Mouse (Mus musculus) NIH3T3 (cell line): Measurements from ENCODE around the gene Dync1li1.

Source experiments
- DNase-seq: peaks from one replicate; pipeline ENCODE4 v3.0.0-alpha.2; 2012; ENCODE audit warnings: low read depth

Gene Dync1li1

DNA sequence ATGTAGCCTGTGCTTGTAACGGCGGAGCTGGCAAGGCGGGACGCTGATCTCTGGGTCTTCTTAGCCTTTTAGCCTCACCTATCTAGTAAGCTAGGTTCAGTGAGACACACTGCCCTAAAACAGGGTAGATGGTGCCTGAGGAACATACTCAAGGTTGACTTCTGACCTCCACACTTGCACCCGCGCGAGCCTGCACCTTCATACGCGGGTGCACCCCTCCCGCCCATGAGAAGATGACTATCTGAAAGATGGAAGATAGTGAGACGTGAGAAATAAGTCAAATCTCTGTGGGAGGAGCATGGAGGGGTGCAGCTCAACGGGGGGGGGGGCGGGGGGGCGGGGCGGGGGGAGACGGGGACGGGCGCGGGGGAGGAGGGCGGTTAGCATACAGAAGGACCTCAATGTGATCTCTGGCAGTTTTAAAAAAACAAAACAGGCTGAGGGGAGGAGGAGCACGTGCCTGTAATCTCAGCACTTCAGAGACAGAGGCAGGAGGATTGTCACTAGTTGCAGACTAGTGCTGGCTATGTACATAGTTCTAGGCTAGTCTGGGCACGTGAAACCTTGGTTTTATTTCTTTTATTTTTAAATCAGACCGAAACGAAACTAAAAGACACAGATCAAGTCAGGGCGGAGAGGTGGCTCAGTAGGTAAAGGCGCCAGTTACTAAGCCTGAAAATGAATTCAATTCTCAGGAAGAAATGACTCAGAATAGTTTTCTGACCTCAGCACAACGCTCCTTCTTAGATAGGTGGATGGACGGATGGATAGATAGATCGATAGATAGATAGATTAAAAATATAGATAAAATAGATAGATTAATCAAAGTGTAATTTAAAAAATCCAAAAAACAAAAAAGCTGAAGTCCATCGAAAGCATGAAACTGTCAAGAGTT, 41.6 kb downstream of the Dync1li1 start:
- DNase-seq, result no peak

DNA sequence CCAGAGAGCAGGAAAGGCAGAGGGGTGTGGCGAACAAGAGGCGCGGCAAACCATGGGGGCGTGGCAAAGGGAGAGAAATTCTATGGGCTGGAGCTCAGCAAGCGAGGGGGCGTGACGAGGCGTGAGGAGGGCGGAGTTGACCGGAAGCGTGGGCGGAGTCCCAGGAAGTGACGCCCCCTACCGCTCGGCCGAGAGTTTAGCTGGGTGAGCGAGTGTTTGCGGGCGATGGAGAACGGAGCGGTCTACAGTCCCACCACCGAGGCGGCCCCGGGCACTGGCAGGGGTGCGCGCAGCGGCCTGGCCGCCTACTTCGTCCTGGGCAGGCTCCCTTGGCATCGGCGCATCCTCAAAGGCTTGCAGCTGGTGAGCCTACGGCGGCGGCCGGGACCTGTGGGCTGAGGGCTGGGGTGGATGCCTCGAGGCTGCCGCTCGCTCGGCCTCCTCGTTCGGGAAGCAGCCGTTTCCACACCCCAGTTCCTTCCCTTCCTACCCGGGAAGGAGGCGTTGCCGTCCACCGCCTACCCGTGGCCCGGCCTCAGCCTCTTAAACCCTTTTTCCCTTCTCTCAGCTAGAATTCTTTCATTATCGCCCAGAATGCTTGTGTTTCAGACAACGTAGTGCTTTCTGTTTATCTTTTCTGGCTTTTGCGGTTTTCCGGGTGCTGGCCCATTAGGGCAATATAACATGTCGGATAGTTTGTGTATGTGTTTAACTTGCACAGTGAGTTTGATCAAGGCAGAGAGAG, 42.6 kb downstream of the Dync1li1 start, which contains the start of gene Cmtm6:
Gene Cmtm6, plus strand, starts transcription at position 106 of the 745 bp plus-strand sequence.
- peak; percentile 97 for DNase-seq

DNA sequence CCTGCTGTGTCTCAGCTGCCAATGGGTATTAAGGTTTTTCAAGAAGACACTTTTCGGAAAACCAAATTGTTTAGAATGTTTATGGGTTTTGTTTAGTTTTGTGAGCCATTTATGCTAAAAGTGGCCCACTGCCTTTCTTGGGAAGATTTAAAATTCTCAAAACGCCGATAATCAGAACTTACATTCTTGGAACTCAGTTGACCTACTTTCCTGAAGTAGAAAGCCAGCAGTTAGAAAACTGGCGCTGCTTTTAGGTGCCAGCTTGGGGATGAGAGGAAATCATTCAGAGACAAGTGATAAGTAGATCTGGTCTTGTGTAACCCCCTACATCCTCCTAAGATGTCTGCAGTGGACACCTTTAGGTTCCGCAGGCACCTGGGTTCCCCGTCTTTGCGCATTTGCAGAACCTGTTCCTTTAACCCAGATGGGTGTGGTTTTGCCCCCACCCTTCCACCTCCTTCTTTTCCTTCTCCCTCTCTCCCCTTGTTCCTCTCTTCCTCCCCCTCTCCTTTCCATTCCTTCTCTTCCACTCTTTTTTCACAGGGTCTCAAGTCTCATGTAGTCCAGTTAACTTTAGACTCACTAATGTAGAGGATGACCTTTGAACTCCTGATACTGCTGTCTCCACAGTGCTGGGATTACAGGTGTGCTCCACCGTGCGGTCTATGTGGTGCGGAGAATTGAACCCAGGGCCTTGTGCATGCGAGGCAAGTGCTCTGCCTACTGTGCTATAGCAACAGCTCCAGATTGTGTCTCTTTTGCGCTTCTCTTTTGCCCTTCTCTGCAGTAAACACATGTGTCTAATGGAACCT, 43.5 kb downstream of the Dync1li1 start:
- no peak for DNase-seq

DNA sequence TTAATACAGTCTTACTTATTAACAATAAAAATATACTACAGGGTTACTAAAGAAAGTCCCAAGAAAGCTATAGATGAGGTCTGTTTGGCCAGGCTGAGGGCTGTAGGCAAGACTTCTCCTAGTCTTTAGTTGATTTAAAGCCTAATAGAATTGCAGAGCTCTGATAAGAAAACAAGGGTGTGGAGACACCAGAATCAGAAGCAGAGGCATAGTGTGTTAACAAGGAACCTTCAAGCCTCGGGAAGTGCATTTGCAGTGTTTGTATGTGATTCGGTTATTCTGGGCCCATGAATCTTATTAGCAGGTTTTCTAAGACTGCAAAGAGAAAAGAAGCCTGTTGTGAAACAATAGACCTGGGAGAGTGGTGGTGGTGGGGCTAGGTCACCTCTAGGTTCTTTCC, 44.6 kb downstream of the Dync1li1 start:
- no peak for DNase-seq

DNA sequence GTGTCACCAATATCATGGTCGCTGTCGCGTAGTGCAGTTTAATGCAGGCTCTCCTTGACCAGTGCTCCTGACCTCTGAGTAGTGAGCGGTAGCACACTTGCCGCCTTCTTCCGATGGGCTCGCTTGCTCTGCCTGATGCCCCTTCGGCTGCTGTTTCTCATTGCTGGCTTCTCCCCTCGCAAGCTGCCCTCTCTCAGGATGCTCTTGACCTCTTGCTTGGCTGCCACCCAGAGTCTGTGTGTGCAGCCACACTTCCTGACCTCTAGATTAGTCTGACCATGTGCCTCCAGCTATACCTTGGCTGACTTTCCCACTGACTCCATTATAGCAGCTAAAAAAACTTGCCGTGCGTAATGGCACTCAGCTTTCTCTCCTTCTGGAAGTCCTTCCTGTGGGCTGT, 47.9 kb downstream of the Dync1li1 start:
- DNase-seq, result peak; percentile 25

DNA sequence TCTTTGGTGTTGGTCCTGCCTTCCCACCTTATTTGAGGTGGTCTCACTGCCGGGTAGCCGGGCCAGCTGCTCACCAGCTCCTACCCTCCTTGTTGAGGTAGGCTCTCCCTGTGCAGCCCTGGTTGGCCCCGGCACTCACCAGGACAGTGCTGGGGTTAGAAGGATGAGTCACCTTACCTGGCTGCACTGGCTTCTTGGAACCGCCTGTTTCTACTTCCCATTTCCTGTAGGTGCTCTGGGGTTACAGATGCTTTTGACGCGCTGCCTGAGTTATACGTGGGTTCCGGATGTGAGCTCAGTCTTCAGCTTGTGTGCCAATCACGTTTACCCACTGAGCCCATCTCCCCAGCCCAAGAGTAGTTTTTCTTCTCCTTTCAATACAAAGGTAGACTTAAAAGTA, 51.7 kb downstream of the Dync1li1 start:
- no peak for DNase-seq

DNA sequence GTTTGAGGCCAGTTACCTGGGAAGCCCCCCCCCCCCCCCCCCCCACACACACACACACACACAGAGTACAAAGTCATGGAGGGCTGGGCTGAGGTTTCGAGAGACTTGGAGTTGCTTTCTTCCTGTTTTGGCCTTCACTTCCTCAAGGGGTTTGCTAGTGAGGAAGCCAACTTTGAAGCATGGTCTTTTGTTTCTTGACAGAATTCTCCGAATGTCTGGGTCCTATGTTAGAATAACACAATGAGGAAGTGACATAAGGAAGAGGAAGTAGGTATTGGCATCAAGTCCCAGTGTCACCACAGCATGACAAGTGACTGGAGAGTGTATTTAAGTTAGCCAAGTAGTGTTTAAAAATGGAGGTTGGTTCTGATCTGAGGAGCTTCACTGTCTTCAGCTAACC, 54.1 kb downstream of the Dync1li1 start:
- no peak for DNase-seq

DNA sequence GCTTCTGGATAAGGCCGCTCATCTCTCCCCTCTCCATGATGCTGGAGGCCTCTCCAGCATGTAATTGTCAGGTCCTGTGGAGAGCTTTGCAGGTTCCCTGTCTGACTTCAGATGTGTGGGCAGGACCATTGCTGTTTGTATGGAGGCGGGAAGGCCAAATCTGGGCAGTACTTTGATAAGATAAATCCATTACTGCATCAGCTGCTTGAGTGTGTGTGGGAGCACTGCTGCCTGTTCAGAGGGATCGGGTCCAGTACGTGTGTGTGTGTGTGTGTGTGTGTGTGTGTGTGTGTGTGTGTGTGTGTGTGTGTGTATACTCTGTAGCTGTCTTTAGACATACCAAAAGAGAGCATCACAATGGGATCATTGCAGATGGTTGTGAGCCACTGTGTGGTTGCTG, 56.6 kb downstream of the Dync1li1 start:
- DNase-seq, result no peak

DNA sequence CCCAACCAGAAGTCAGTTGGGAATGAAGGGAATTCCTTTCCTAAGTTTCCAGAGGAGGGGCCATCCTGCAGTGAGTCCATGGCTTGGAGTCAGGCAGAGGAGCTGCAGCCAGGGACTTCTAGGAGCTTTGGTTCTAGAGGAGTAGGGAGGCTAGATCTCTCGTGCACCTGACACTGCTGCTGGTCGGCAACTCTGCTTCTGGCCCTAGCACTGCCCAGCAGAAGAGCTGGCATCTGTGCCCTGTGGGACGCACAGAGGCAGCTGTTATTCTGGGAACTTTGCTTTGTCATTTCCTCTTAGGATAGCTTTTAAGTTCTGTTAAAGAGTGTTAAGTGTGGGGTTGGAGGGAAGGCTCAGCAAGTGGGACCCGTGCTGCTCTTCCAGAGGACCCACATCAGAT, 57.1 kb downstream of the Dync1li1 start:
- DNase-seq, result no peak

DNA sequence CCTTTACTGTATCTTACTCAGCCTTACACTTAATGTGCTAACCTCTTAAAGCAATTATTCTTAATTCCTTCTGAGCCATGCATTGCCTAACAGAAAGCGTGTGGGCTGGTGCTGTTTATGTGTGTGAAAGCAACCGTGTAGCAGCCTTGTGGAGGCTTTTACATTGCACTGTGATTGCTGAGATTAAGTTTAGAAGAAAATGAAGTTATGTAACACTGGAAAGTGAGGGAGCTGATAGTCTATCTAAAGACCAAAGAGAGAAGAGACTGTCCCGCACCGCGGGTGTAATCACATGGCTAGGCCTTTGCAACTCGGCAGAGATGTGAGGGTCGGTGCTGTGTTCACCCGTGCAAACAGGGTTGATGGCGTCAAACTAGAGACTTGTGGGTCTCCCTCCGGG, 58.4 kb downstream of the Dync1li1 start:
- DNase-seq, result no peak

DNA sequence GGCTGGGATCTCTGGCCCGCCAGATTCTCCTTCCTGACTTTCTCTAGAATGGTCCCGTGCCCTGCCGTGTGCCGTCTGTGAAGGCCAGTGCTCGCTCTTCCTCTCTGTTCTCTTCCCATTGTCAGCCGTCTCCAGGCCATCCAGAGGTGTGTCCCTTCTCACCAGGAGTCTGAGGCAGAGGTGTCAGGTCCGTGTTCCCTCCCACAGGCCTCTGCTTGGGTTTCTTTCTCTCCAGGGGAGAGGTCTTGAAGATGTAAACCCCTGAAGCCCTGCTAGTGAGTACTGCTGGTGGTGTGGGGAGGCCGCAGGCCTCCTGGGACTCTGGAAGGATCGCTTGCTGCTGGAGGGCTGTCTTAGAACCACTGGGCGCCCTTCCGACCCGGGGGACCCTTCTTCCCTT, 58.9 kb downstream of the Dync1li1 start:
- DNase-seq, result no peak

DNA sequence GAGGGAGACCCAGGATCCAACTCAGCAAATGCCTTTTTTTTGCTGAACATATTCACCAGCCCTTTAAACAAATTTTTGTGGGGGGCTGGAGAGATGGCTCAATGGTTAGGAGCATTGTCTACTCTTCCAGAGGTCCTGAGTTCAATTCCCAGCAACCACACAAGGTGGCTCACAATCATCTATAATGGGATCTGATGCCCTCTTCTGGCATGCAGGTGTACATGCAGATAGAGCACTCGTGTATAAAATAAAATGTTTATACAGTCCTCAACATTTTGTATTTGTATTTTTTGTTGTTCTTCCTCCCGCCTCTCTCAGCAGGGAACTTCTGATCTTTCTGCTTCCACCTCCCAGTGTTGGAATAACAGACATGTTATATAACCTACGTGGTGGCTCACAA, 63.0 kb downstream of the Dync1li1 start:
- DNase-seq, result no peak

DNA sequence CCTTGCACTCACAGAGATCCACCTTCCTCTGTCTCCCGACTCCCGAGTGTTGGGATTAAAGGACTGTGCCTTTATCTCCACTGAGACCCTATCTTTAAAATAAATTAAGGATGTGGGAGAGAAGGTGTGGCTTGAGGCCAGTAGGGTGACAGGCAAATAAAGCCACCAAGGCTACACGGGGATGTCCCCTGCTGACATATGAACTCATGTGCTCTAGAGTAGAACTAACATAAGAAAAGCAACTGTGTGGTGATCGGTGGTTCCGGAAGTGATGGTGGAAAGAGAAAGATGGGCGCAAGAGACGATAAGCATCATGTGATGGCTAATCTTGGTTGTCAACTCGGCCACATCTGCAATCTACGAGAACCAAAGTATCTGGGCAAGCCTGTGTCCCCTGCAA, 63.7 kb downstream of the Dync1li1 start:
- DNase-seq, result no peak

DNA sequence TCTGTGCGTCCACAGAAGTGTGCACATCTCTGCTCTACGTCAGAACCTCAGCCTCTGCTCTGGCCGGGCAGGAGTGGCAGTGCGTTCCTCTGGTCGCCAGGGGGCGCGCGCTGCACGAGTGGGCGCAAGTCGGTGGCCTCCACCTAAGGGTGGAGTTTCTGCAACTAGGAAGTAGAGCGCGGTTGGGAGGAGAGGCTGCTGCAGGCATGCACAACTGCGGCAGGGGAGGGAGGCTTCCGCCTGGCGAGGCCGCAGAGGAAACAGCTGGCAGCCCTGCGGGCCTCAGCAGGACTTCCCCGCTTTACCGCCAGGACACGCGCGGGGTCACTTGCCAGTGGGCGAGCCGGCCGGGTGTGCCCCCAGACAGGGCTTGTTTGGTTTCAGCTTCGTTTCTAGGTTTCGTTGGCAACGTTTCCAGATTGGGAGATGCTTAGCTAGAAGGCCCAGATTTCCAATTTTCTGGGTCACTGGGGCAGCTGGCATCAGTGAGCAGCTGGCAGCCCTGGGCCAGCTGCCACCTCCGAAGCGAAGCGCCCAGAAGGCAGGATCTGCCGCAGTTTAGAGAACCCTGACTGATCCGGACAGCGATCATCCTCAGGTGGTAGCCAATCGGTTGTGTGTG, 64.4 kb downstream of the Dync1li1 start:
- peak; percentile 95 for DNase-seq

DNA sequence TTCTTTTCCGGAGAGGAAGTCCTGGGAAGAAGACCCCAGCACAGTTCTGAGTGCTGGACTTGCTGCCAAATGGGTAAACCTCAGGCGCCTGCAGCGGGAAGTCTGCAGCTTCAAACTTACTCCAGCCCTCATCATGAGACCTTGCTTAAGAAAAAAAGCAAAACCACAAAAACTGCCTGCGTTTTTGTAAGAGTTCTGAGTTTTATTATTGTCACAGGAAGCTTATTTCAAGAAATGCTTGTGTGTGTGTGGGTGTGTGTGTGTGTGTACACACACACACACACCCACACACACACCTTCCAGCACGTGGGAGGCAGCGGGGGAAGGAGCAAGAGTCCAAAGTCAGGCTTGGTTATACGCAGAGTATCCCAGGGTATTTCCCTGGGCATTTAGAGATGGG, 69.7 kb downstream of the Dync1li1 start:
- DNase-seq, result no peak

DNA sequence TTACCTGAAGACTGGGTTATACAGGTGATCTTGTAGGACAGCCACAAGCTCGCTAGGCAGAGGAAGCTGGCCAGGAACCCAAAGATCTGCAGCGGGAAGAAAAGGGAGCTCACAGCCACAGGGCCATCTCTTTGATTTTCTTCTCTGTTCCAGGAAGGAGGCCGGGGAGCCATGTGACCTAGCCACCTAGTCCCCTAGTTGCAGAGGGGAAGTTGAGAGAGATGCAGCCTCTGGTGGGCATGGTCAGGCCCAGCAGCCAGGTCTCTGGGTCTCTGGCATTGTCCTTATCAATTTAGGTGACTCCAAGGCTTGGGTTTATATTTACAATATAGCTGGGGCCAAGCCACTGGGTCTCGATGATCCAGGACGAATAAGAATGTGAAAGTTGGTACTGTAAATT, 70.2 kb downstream of the Dync1li1 start:
- no peak for DNase-seq

DNA sequence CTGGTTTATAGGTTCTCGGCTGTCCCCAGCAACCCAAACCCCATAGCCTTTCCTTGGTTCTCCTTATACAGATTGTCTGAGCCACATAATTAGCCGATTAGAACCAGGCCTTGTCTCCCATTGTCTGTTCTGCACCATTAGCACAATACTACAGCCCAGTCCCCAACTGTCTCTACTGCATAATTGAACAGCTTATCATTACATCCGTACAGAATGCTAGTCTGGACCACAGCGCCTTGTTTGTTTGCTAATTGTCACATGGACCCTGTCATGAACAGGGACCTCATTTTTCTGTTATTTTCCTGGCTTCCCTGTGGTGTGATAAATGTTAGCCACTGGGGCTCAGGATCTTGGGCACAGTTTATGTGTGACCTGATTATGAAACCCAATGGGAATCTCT, 71.3 kb downstream of the Dync1li1 start:
- DNase-seq, result no peak

DNA sequence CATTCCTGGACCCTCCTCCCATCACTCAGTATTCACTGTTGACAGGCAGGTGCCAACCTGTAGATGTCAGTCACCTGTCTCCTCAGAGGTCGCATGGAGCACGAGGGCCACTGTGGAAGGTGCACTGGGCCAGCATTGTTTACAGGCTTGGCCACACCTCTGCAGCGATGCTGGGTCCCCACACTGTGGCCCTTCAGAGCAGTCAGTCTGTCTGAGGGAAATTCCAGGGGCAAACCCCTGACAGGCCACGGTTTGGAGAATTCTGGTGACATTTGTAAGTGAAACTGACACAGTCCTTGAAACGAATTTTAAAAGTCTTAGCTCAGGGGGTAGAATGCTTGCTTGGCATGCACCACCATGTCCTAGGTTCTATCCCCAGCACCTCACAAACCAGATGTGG, 71.8 kb downstream of the Dync1li1 start:
- DNase-seq, result no peak

DNA sequence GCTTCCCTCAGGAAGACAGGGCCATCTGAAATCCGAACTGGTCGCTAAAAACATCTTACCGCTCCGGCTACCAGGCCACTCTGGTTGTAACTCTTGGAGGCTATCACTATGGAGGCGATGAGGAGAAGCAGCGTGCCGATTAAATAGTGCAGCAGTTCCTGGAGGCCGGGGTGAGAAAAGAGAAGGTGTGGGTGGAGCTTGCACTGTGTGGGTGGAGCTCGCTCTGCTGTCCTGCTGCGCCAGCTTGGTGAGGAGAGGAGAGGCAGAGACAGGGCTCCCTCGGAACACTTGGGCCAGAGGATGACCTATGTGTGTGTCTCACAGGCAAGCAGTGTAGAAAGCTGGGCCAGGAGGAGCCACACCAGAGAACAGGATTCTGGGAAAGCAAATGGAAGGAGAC, 73.3 kb downstream of the Dync1li1 start:
- no peak for DNase-seq

DNA sequence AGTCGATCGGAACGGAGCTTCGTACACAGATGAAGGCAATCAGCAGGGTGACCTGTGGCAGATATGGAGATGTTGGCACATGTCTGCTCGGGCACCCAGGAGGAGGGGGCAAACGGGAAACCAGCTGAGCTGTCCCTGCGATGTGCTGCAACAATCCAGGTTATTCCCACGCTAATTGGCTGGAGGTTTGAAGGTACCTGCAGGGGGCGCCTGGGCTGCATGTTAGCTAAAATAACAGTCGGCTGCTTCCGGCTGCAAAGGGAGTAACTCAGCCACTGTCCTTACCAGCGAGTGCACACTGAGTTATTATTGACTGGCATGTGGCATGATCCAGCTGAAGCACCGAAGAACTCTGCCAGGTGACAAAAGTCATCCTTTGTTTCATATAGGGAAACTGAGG, 74.8 kb downstream of the Dync1li1 start:
- DNase-seq, result peak; percentile 60

DNA sequence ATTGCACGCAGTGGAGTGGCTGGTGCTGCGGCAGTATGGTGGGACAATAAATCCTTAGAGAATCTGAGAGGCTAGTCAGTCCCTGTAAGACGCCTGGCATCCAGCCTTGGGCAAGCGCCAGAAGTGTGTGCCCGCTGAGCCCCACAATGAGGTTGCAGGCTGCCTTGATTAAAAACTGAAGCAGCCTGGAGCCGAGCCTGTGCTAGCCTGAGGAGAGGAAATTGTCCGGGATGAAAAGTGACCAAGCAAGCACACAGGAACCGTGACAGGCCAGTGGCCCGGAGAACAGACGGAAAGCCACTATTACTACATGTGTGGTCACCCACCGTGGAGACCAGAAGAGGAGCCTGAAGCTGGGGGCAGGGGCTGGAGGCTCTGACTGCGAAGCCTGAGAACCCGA, 78.4 kb downstream of the Dync1li1 start:
- no peak for DNase-seq

DNA sequence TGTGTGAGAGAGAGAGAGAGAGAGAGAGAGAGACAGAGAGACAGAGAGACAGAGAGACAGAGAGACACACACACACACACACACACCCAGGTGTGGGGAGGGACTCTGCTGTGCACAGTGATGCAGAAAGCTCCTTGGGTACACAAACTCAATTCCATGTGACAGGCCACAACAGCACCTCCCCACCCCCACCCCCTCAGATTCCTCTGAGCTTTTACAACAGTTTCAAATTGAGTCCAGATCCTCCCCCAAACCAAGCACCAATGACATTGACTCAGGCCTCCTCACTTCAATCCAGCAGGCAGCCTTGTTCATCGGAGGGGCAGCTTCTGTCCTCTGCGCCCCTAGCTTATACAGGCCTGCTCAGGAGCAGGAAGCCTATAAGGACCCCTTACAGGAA, 78.9 kb downstream of the Dync1li1 start:
- no peak for DNase-seq
